Mouse (Mus musculus) urinary bladder, postnatal 4 days (tissue): Measurements from ENCODE around the gene Vim.

Source experiments
- DNase-seq, 2 experiments: peaks; one replicate each; pipeline ENCODE4 v3.0.0; 2021 to 2022; ENCODE audit warnings: low spot score in 2 of 2

Gene Vim

GRCm38 (mm10) chr2:13573408-13574065 is at the start of gene Vim:
Gene Vim (plus strand): TSS chr2:13573927.
- DNase-seq: peak; percentile 85 to 90

- no peak for DNase-seq
Measured at GRCm38 (mm10) chr2:13526205-13526604, 47.5 kb upstream of the Vim start.

- no peak for DNase-seq
Measured at GRCm38 (mm10) chr2:13527125-13527524, 46.6 kb upstream of the Vim start.

GRCm38 (mm10) chr2:13527531-13527930 is 46.2 kb upstream of the Vim start:
- DNase-seq: peak in 1 of 2 experiments; percentile 32

- DNase-seq: no peak
Measured at GRCm38 (mm10) chr2:13529253-13529933, 44.3 kb upstream of the Vim start.

DNA sequence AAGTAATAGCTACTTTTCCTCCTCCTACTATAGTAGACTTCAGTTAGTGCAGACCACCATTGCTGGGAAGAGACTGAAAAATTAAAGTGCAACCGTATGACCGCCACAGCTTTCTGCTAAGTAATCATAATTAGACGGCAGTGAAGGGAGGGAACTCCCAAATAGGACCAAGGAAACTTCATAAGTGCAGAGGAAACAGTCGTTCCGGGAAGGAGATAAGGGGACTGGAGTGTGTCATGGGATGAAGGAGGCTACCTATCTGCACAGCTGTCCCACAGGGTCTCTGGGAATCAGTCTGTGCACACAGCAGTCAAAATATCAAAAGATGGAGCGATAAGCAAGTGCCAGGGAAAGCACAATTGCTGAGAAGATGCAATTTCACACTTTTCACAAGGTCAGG is 43.1 kb upstream of the Vim start:
- DNase-seq: no peak

GRCm38 (mm10) chr2:13536747-13537146 is 37.0 kb upstream of the Vim start:
- no peak for DNase-seq

DNA sequence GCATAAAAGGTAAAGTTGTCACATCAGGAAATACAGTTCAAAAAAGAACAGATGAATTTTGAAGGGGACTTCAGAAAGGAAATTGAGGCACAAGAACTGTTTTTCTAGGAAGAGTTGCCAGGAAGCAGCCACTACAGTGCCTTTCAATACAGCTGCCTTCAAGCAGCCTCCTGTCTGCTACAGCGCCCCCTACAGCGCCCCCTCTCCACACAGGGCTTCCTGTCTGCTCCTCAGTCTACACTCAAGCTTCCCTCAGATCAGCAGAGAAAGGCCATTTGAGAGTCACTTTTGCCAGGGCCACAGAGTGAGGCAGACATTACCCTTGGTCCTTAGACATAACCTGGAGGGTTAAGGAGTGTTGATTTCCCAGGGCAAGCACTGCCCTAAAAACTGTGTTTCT is 36.0 kb upstream of the Vim start:
- no peak for DNase-seq

DNA sequence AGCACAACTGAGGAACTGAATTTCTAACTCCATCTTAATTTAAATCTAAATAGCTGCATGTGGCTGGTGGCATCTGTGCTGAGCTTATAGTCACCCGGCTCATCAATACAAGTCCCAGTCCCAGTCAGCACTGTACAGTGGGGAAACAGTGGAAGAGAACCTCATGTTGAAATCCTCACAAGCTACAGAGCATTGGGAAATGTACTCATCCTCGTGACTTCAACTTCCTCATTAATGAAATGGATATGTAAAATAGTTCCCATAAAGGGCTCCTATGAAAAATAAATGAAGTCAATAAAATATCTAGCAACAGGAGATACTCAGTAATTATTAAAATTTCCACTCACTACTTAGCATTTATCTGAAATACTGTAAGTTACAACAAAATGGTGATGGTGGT is 35.5 kb upstream of the Vim start:
- no peak for DNase-seq

GRCm38 (mm10) chr2:13538704-13539377 is 34.9 kb upstream of the Vim start:
- DNase-seq: no peak

- no peak for DNase-seq
Measured at GRCm38 (mm10) chr2:13539860-13540259, 33.9 kb upstream of the Vim start.

- DNase-seq: no peak
Measured at GRCm38 (mm10) chr2:13543519-13544124, 30.1 kb upstream of the Vim start.

- DNase-seq: peak; percentile 84
Measured at GRCm38 (mm10) chr2:13544193-13544824, 29.4 kb upstream of the Vim start, which contains the start of gene Trdmt1. Gene Trdmt1 (minus strand): TSS chr2:13544668.

GRCm38 (mm10) chr2:13548749-13549148 is 25.0 kb upstream of the Vim start:
- no peak for DNase-seq

DNA sequence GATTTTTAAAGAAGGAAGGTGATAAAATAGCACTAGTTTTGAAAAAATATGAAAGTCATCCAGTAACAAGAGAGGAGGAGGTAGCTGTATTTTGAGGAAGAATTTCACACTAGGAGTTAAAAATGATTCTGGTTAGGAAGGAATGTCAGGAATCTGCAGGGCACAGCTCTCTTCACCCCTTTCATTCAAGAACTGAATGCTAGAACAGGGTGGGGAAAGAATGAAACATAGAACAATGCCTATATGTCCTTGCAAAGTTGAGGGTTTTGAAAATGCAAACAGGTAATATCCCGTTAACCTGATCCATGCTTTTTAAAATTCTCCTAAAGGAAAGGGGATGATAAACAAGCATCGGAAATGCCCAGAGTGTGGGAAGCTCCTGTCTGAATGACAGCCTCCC is 19.8 kb upstream of the Vim start:
- no peak for DNase-seq

- DNase-seq: no peak
Measured at GRCm38 (mm10) chr2:13556239-13556638, 17.5 kb upstream of the Vim start.

DNA sequence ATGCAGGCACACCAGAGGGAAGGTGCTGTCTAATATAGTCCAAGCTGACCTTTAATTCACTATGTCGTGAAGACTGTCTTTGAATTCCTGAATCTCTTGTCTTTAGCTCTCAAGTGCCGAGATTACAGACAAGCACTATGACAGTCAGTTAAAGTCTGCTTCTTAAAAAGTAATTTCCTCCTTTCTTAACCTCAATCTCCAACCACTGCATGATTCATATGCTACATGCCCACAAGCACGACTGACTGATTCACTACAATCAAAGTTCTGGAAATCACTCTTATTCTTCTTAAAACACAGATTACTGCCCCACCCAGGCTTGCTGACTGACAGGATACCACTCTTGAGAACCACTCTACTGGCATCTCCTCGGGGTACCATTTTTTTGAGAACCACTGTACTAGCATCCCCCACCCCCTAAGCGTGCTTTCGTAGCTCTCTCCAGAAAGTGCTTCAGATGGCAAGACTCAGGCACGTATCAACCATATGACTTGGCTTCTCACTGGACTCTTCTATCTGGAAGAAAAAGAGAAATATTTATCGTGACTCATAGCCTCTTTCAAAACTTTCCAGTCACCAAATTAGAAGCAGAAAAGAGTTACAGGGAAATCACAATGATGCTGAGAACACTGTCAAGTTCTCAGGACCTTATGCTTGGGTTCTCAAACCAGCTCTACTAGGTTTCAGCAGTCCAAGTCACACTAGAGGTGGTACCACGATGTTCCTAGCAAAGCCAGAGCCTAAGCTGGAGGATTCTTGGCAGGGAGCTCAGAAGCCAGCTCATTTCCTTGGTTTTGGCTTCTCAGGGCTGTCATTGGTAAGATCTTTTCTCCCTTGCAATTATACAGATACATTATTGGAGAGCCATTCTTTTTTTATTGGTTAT is 16.3 kb upstream of the Vim start:
- DNase-seq: no peak

DNA sequence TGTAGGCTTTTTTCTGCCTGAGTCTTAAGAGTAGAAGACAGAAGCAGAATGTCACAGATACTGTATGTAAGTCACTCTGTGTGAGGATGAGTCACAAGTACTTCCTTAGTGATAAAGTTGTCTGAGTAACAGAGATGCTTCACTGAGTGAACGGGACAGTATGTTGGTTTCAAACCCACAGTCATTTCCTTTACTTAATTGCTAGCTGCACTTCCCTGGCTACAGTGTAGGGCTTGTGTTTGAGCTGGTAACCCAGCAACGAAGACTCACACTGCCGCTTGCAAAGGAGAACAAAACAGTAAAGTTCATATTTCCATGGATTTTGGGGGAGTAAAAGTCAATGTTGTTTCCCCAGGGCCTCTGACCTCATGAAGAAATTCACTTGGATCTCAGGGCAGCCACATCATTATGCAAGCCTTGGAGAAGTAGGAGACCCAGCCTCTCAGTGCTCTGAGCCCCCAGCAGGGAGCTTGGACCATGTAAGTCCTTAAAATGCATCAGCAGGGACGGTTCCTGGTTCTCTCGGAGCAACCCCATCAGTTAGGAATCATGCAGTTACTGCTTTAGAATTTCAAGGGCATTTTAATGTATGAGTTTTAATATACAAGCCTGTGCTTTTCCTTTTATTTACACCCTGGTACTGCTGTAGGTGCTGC is 15.0 kb upstream of the Vim start:
- no peak for DNase-seq

DNA sequence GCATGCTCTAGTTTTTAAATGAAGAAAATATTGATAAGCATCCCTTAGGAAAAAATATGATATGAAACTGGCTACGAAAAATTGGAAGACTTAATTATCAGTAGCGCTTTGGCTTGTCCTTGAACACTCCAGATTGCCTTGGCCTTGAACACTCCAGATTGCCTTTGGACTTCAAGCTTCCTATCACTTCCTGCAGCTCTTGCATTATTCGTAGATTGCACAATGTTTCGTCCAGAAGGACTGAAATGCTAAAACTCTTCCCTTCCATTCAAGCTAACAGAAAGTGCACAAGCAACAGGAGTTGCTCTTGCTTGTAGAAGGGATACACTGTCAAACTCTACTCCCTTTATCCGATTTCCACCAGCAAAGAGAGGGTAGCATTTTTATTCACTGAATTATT is 14.4 kb upstream of the Vim start:
- no peak for DNase-seq

DNA sequence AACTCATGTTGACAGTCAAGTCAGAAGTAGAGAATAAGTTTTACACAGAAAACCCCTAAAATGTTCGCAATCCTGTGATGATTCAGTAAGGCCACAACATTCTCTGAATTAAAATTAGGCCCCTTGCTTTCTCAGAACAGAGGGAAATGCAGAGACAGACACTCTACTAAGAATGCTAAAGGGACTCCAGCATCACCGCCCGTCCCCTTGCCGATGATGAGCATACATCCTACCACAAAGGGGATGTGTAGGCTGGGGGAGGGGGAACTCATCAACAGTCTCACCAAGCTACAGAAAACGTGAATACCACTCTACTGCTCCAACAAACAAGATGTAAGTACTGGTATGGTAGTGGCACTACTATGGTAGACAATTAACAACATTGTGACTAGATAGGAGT is 14.0 kb upstream of the Vim start:
- no peak for DNase-seq

GRCm38 (mm10) chr2:13560396-13560795 is 13.3 kb upstream of the Vim start:
- DNase-seq: no peak
